Mouse (Mus musculus): Measurements from ENCODE around the gene Plod3.

DNA sequence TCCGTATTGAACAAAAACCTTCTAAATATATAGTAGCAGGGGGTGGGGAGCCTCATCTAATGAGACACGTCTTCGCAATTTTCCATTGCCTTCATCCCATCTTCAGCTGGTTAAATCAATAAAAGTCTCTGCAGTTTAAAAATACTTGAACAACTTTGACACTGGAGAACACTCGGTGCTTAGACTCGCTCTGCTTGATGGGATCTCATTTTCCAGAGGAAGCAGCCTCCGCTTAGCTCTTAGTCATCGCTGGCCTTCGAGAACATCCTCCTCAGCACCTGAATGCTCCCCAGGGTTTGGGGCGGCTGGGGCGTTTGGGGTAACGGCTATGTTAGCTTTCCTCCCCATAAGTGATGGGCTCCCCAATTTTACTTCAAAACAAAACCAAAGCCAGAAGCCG lies 41.7 kb upstream of the Plod3 start:
- no peak for TF ChIP-seq CTCF (IDR thresholded peaks at IDR 0.05; ENCODE audit: extremely low read depth, insufficient read depth, low read length)
- no peak for TF ChIP-seq POLR2A (IDR thresholded peaks at IDR 0.05; ENCODE audit: extremely low read depth, insufficient read depth, low read length)
